Mouse (Mus musculus): ENCODE measurements around the gene Cpm. TPM values are rescaled to one million over a fixed set of nuclear protein-coding genes. Genes with fewer than 3 reads are reported as not detected.
"Not testable (repeated sequence)": the region's sequence is repeated elsewhere in the genome, so short reads cannot be mapped to it uniquely, and the experiment has no call there.

The Cpm gene
- polyA plus RNA-seq, 1 experiment = 6.7 TPM

GRCm38 (mm10) chr10:117612621-117613584, 16.4 kb upstream of the Cpm start:
- no peaks in the 10 kb centered on the region for H3K27me3 ChIP-seq (ENCODE audit: control insufficient read depth, insufficient read depth, low read length, poor library complexity, severe bottlenecking)
- no peak overlapping the region for H3K9ac ChIP-seq (ENCODE audit: low read depth, poor library complexity, severe bottlenecking)
- no peak overlapping the region for H3K27ac ChIP-seq (ENCODE audit: insufficient read depth, low read length)
- H3K4me3 ChIP-seq (ENCODE audit: low read depth, low read length) = no peak overlapping the region
- no peaks in the 10 kb centered on the region for H3K4me1 ChIP-seq (ENCODE audit: control insufficient read depth, insufficient read depth, low read length)
- no peaks in the 10 kb centered on the region for H3K36me3 ChIP-seq (ENCODE audit: control insufficient read depth, insufficient read depth, low read length, poor library complexity, severe bottlenecking)
- 0 out of 2 replicates have a peak, but pooled peaks cover 4% of the 10 kb centered on the region for H3K9me3 ChIP-seq (replicated peaks; ENCODE audit: control insufficient read depth, insufficient read depth, low read length, poor library complexity, severe bottlenecking)
- TF ChIP-seq CTCF (IDR thresholded peaks at IDR 0.05; ENCODE audit: low read depth, low read length) (no peak), POLR2A (IDR thresholded peaks at IDR 0.05; ENCODE audit: insufficient read depth, low read length) (no peak), EP300 (IDR thresholded peaks at IDR 0.05; ENCODE audit: insufficient read depth, low read depth, low read length) (no peak)

- Histone ChIP-seq H3K36me3 (ENCODE audit: control insufficient read depth, insufficient read depth, low read length, poor library complexity, severe bottlenecking) (no peaks in the 10 kb centered on the region), H3K4me3 (ENCODE audit: low read depth, low read length) (no peak overlapping the region), H3K9me3 (replicated peaks; ENCODE audit: control insufficient read depth, insufficient read depth, low read length, poor library complexity, severe bottlenecking) (0 out of 2 replicates have a peak, but pooled peaks cover 4% of the 10 kb centered on the region), H3K9ac (ENCODE audit: low read depth, poor library complexity, severe bottlenecking) (no peak overlapping the region), H3K4me1 (ENCODE audit: control insufficient read depth, insufficient read depth, low read length) (no peaks in the 10 kb centered on the region), H3K27me3 (ENCODE audit: control insufficient read depth, insufficient read depth, low read length, poor library complexity, severe bottlenecking) (no peaks in the 10 kb centered on the region), H3K27ac (ENCODE audit: insufficient read depth, low read length) (no peak overlapping the region)
- TF ChIP-seq POLR2A (IDR thresholded peaks at IDR 0.05; ENCODE audit: insufficient read depth, low read length) = no peak
- TF ChIP-seq EP300 (IDR thresholded peaks at IDR 0.05; ENCODE audit: insufficient read depth, low read depth, low read length) = no peak
- TF ChIP-seq CTCF (IDR thresholded peaks at IDR 0.05; ENCODE audit: low read depth, low read length) = no peak
Measured at GRCm38 (mm10) chr10:117613960-117614359, 15.3 kb upstream of the Cpm start.

- no peak for TF ChIP-seq EP300 (IDR thresholded peaks at IDR 0.05; ENCODE audit: insufficient read depth, low read depth, low read length)
- no peak for TF ChIP-seq CTCF (IDR thresholded peaks at IDR 0.05; ENCODE audit: low read depth, low read length)
- no peak for TF ChIP-seq POLR2A (IDR thresholded peaks at IDR 0.05; ENCODE audit: insufficient read depth, low read length)
- H3K4me3 ChIP-seq (ENCODE audit: low read depth, low read length) = no peak overlapping the region
- no peak overlapping the region for H3K9ac ChIP-seq (ENCODE audit: low read depth, poor library complexity, severe bottlenecking)
- 0 out of 2 replicates have a peak, but pooled peaks cover 4% of the 10 kb centered on the region for H3K9me3 ChIP-seq (replicated peaks; ENCODE audit: control insufficient read depth, insufficient read depth, low read length, poor library complexity, severe bottlenecking)
- no peaks in the 10 kb centered on the region for H3K4me1 ChIP-seq (ENCODE audit: control insufficient read depth, insufficient read depth, low read length)
- no peak overlapping the region for H3K27ac ChIP-seq (ENCODE audit: insufficient read depth, low read length)
- no peaks in the 10 kb centered on the region for H3K27me3 ChIP-seq (ENCODE audit: control insufficient read depth, insufficient read depth, low read length, poor library complexity, severe bottlenecking)
- no peaks in the 10 kb centered on the region for H3K36me3 ChIP-seq (ENCODE audit: control insufficient read depth, insufficient read depth, low read length, poor library complexity, severe bottlenecking)
Measured at GRCm38 (mm10) chr10:117614387-117614786, 14.9 kb upstream of the Cpm start.

GRCm38 (mm10) chr10:117615239-117615638, 14.1 kb upstream of the Cpm start:
- H3K9me3 ChIP-seq (replicated peaks; ENCODE audit: control insufficient read depth, insufficient read depth, low read length, poor library complexity, severe bottlenecking) = 0 out of 2 replicates have a peak, but pooled peaks cover 4% of the 10 kb centered on the region
- no peak for TF ChIP-seq CTCF (IDR thresholded peaks at IDR 0.05; ENCODE audit: low read depth, low read length)
- no peaks in the 10 kb centered on the region for H3K36me3 ChIP-seq (ENCODE audit: control insufficient read depth, insufficient read depth, low read length, poor library complexity, severe bottlenecking)
- H3K27me3 ChIP-seq (ENCODE audit: control insufficient read depth, insufficient read depth, low read length, poor library complexity, severe bottlenecking) = no peaks in the 10 kb centered on the region
- no peak overlapping the region for H3K4me3 ChIP-seq (ENCODE audit: low read depth, low read length)
- no peak overlapping the region for H3K9ac ChIP-seq (ENCODE audit: low read depth, poor library complexity, severe bottlenecking)
- H3K4me1 ChIP-seq (ENCODE audit: control insufficient read depth, insufficient read depth, low read length) = no peaks in the 10 kb centered on the region
- no peak overlapping the region for H3K27ac ChIP-seq (ENCODE audit: insufficient read depth, low read length)

GRCm38 (mm10) chr10:117615746-117616145, 13.6 kb upstream of the Cpm start:
- Histone ChIP-seq H3K4me3 (ENCODE audit: low read depth, low read length) (no peak overlapping the region), H3K9ac (ENCODE audit: low read depth, poor library complexity, severe bottlenecking) (no peak overlapping the region), H3K27ac (ENCODE audit: insufficient read depth, low read length) (no peak overlapping the region), H3K4me1 (ENCODE audit: control insufficient read depth, insufficient read depth, low read length) (no peaks in the 10 kb centered on the region), H3K27me3 (ENCODE audit: control insufficient read depth, insufficient read depth, low read length, poor library complexity, severe bottlenecking) (no peaks in the 10 kb centered on the region), H3K9me3 (replicated peaks; ENCODE audit: control insufficient read depth, insufficient read depth, low read length, poor library complexity, severe bottlenecking) (0 out of 2 replicates have a peak, but pooled peaks cover 4% of the 10 kb centered on the region), H3K36me3 (ENCODE audit: control insufficient read depth, insufficient read depth, low read length, poor library complexity, severe bottlenecking) (no peaks in the 10 kb centered on the region)
- TF ChIP-seq EP300 (IDR thresholded peaks at IDR 0.05; ENCODE audit: insufficient read depth, low read depth, low read length) = no peak
- no peak for TF ChIP-seq CTCF (IDR thresholded peaks at IDR 0.05; ENCODE audit: low read depth, low read length)
- TF ChIP-seq POLR2A (IDR thresholded peaks at IDR 0.05; ENCODE audit: insufficient read depth, low read length) = no peak

- 0 out of 2 replicates have a peak, but pooled peaks cover 4% of the 10 kb centered on the region for H3K9me3 ChIP-seq (replicated peaks; ENCODE audit: control insufficient read depth, insufficient read depth, low read length, poor library complexity, severe bottlenecking)
- H3K4me3 ChIP-seq (ENCODE audit: low read depth, low read length) = no peak overlapping the region
- no peak for TF ChIP-seq CTCF (IDR thresholded peaks at IDR 0.05; ENCODE audit: low read depth, low read length)
- TF ChIP-seq POLR2A (IDR thresholded peaks at IDR 0.05; ENCODE audit: insufficient read depth, low read length) = no peak
- TF ChIP-seq EP300 (IDR thresholded peaks at IDR 0.05; ENCODE audit: insufficient read depth, low read depth, low read length) = no peak
- H3K27ac ChIP-seq (ENCODE audit: insufficient read depth, low read length) = no peak overlapping the region
- H3K27me3 ChIP-seq (ENCODE audit: control insufficient read depth, insufficient read depth, low read length, poor library complexity, severe bottlenecking) = no peaks in the 10 kb centered on the region
- H3K36me3 ChIP-seq (ENCODE audit: control insufficient read depth, insufficient read depth, low read length, poor library complexity, severe bottlenecking) = no peaks in the 10 kb centered on the region
- no peaks in the 10 kb centered on the region for H3K4me1 ChIP-seq (ENCODE audit: control insufficient read depth, insufficient read depth, low read length)
- H3K9ac ChIP-seq (ENCODE audit: low read depth, poor library complexity, severe bottlenecking) = no peak overlapping the region
Measured at GRCm38 (mm10) chr10:117616191-117616680, 13.1 kb upstream of the Cpm start.

GRCm38 (mm10) chr10:117616765-117617164, 12.5 kb upstream of the Cpm start:
- H3K9me3 ChIP-seq (replicated peaks; ENCODE audit: control insufficient read depth, insufficient read depth, low read length, poor library complexity, severe bottlenecking); H3K27ac ChIP-seq (ENCODE audit: insufficient read depth, low read length); H3K27me3 ChIP-seq (ENCODE audit: control insufficient read depth, insufficient read depth, low read length, poor library complexity, severe bottlenecking); H3K4me1 ChIP-seq (ENCODE audit: control insufficient read depth, insufficient read depth, low read length); H3K4me3 ChIP-seq (ENCODE audit: low read depth, low read length); H3K9ac ChIP-seq (ENCODE audit: low read depth, poor library complexity, severe bottlenecking); H3K36me3 ChIP-seq (ENCODE audit: control insufficient read depth, insufficient read depth, low read length, poor library complexity, severe bottlenecking): not testable (repeated sequence)

Measured in ES-Bruce4 (cell line).